Mouse (Mus musculus): ENCODE results near the gene Coa7.

GRCm38 (mm10) chr4:108387681-108388253 is 59.8 kb downstream of the Coa7 start:
- no peak for TF ChIP-seq CTCF (IDR thresholded peaks at IDR 0.05; ENCODE audit: control insufficient read depth, insufficient read depth, insufficient read length)
- TF ChIP-seq MYOG (IDR thresholded peaks at IDR 0.05; ENCODE audit: control insufficient read depth, extremely low read depth, insufficient read length): no peak
- no peak for TF ChIP-seq USF1 (IDR thresholded peaks at IDR 0.05; ENCODE audit: low read depth)

Data from C2C12 (cell line).